Mouse (Mus musculus) bone marrow, adult 2 months (tissue): ENCODE data around the gene Cnot1.

Experiments
- CTCF ChIP-seq: fragments of 200-500 bp; IDR thresholded peaks from 2 replicates; pipeline ENCODE4 v1.5.1; 2011; ENCODE audit warnings: low read length, control low read depth; ENCODE audit not compliant: control insufficient read depth, insufficient read depth
- POLR2A ChIP-seq: fragments of 200-500 bp; IDR thresholded peaks from 2 replicates; pipeline ENCODE4 v1.6.1; 2011; ENCODE audit warnings: low read depth, mild to moderate bottlenecking, control low read depth, low read length, borderline replicate concordance; ENCODE audit not compliant: control insufficient read depth

DNA sequence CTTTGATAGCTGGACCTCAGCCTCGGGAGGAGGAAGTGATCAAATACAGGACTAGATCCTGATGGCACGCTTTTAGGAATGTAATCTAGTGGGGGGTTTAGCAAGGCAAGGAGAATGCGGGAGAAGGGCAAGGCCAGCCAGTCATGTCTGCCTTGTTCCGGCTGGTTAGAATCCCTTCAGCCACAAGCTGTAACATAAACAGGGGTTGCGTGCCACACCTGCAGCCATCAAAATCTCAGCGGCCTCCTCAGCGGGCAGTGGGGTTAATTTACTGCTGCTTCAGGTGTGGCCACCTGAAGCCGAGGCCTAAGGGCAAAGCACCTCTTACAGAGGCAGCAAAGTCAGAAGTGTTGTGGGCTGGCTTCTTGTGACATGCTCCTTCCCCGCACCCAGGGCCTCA is 130.6 kb downstream of the Cnot1 start, which contains the start of gene Ndrg4:
- TF ChIP-seq CTCF = no peak
- TF ChIP-seq POLR2A = no peak
